Mouse (Mus musculus) CH12.LX (cell line): ENCODE measurements around the gene Hoxd8. TPM values are rescaled to one million over a fixed set of nuclear protein-coding genes. Genes with fewer than 3 reads are reported as not detected.

ENCODE experiments used
- DNase-seq: peaks from one replicate; pipeline ENCODE4 v3.0.0-alpha.2; 2013; ENCODE audit errors: extremely low read depth
- H3K27ac ChIP-seq: 2 replicates; pipeline ENCODE4 v1.5.1; 2012; ENCODE audit warnings: low read depth, mild to moderate bottlenecking, control low read depth, moderate library complexity; ENCODE audit not compliant: insufficient read depth
- H3K27me3 ChIP-seq: replicated peaks from 2 replicates; pipeline ENCODE3; 2012; ENCODE audit warnings: inconsistent platforms
- H3K36me3 ChIP-seq, 2 experiments: replicated peaks in 1 of 2; 2 replicates each; pipeline versions ENCODE3 to v1.6.1; 2012; ENCODE audit warnings: inconsistent platforms in 1 of 2, low read length in 1 of 2, mild to moderate bottlenecking in 1 of 2, mixed read lengths in 1 of 2, moderate library complexity in 1 of 2; ENCODE audit not compliant: control insufficient read depth in 1 of 2, insufficient read depth in 1 of 2
- H3K4me1 ChIP-seq, 2 experiments: 2 replicates each; pipeline ENCODE4 v1.6.1; 2012; ENCODE audit warnings: inconsistent platforms in 1 of 2, moderate library complexity in 1 of 2; ENCODE audit not compliant: insufficient read depth in 2 of 2, control insufficient read depth in 1 of 2
- H3K4me2 ChIP-seq: 2 replicates; pipeline ENCODE4 v1.6.1; 2012; ENCODE audit warnings: low read depth, mild to moderate bottlenecking, control low read depth; ENCODE audit not compliant: poor library complexity, insufficient read depth, severe bottlenecking
- H3K4me3 ChIP-seq, 3 experiments: fragments of 150-350 bp in 1 of 3; sonication (generic) in 1 of 3; replicated peaks in 1 of 3; 2 replicates each; pipeline versions ENCODE3 to v1.5.1; 2011 to 2012; ENCODE audit warnings: low read depth in 2 of 3, low read length in 2 of 3, mild to moderate bottlenecking in 2 of 3, moderate library complexity in 2 of 3, control low read depth in 1 of 3, improper control_type of control experiment in 1 of 3, inconsistent platforms in 1 of 3, mixed read lengths in 1 of 3; ENCODE audit not compliant: poor library complexity in 1 of 3
- H3K79me2 ChIP-seq: replicated peaks from 2 replicates; pipeline ENCODE4 v1.6.1; 2012; ENCODE audit warnings: mild to moderate bottlenecking, moderate library complexity; ENCODE audit not compliant: control insufficient read depth, poor library complexity, insufficient read depth, severe bottlenecking; ENCODE audit errors: extremely low read depth
- H3K9ac ChIP-seq: 2 replicates; pipeline ENCODE4 v1.6.1; 2012; ENCODE audit warnings: low read depth, mild to moderate bottlenecking, control low read depth, moderate library complexity; ENCODE audit not compliant: insufficient read depth
- H3K9me3 ChIP-seq: replicated peaks from 2 replicates; pipeline ENCODE3; 2012; ENCODE audit warnings: low read length, inconsistent platforms, mixed read lengths
- BHLHE40 ChIP-seq: IDR thresholded peaks from 2 replicates; pipeline ENCODE4 v1.6.1; 2011; ENCODE audit warnings: mild to moderate bottlenecking, low read depth, low read length, improper control_type of control experiment
- CHD1 ChIP-seq: IDR thresholded peaks from 2 replicates; pipeline ENCODE4 v1.6.1; 2012; ENCODE audit warnings: low read depth, low read length, improper control_type of control experiment, inconsistent platforms
- CHD2 ChIP-seq: IDR thresholded peaks from 2 replicates; pipeline ENCODE4 v1.6.1; 2011; ENCODE audit warnings: low read length, improper control_type of control experiment
- CTCF ChIP-seq, 2 experiments: IDR thresholded peaks in 1 of 2; conservative IDR thresholded peaks in 1 of 2; 2 replicates each; pipeline ENCODE4 v1.5.1; 2011 to 2012; ENCODE audit warnings: low read depth in 2 of 2, low read length in 2 of 2, improper control_type of control experiment in 1 of 2, inconsistent platforms in 1 of 2, mild to moderate bottlenecking in 1 of 2, moderate library complexity in 1 of 2
- E2F4 ChIP-seq: IDR thresholded peaks from 2 replicates; pipeline ENCODE4 v1.6.1; 2011; ENCODE audit warnings: low read depth, low read length, improper control_type of control experiment; ENCODE audit not compliant: insufficient replicate concordance
- ELF1 ChIP-seq: IDR thresholded peaks from 2 replicates; pipeline ENCODE4 v1.6.1; 2014; ENCODE audit warnings: low read depth, mild to moderate bottlenecking, inconsistent platforms, low read length, improper control_type of control experiment
- EP300 ChIP-seq: IDR thresholded peaks from 2 replicates; pipeline ENCODE4 v1.6.1; 2011; ENCODE audit warnings: low read length, improper control_type of control experiment
- GABPA ChIP-seq: IDR thresholded peaks from 2 replicates; pipeline ENCODE4 v1.6.1; 2012; ENCODE audit warnings: low read depth, low read length, improper control_type of control experiment, inconsistent platforms; ENCODE audit not compliant: insufficient replicate concordance
- HCFC1 ChIP-seq: IDR thresholded peaks from 2 replicates; pipeline ENCODE4 v1.6.1; 2012; ENCODE audit warnings: low read depth, mild to moderate bottlenecking, inconsistent platforms, low read length, improper control_type of control experiment
- IRF4 ChIP-seq: IDR thresholded peaks from 2 replicates; pipeline ENCODE4 v1.6.1; 2014; ENCODE audit warnings: low read depth, mild to moderate bottlenecking, inconsistent platforms, low read length, improper control_type of control experiment
- MAZ ChIP-seq: IDR thresholded peaks from 2 replicates; pipeline ENCODE4 v1.6.1; 2012; ENCODE audit warnings: low read depth, mild to moderate bottlenecking, inconsistent platforms, low read length, improper control_type of control experiment, moderate library complexity
- MEF2A ChIP-seq: IDR thresholded peaks from 2 replicates; pipeline ENCODE4 v1.6.1; 2014; ENCODE audit warnings: low read depth, mild to moderate bottlenecking, inconsistent platforms, low read length, improper control_type of control experiment, borderline replicate concordance
- MYC ChIP-seq: IDR thresholded peaks from 2 replicates; pipeline ENCODE4 v1.6.1; 2011; ENCODE audit warnings: low read depth, mild to moderate bottlenecking, improper control_type of control experiment, low read length
- NRF1 ChIP-seq: IDR thresholded peaks from 2 replicates; pipeline ENCODE4 v1.6.1; 2014; ENCODE audit warnings: low read depth, mild to moderate bottlenecking, inconsistent platforms, low read length, improper control_type of control experiment, moderate library complexity
- RAD21 ChIP-seq: IDR thresholded peaks from 2 replicates; pipeline ENCODE4 v1.6.1; 2011; ENCODE audit warnings: low read depth, mild to moderate bottlenecking, low read length, improper control_type of control experiment, moderate library complexity
- RCOR1 ChIP-seq: conservative IDR thresholded peaks from 2 replicates; pipeline ENCODE4 v1.6.1; 2012; ENCODE audit warnings: low read depth, mild to moderate bottlenecking, inconsistent platforms, low read length, improper control_type of control experiment
- SIN3A ChIP-seq: IDR thresholded peaks from 2 replicates; pipeline ENCODE4 v1.6.1; 2012; ENCODE audit warnings: low read length, improper control_type of control experiment, inconsistent platforms
- SMC3 ChIP-seq: IDR thresholded peaks from 2 replicates; pipeline ENCODE4 v1.6.1; 2011; ENCODE audit warnings: low read depth, low read length, improper control_type of control experiment
- TCF12 ChIP-seq: IDR thresholded peaks from 2 replicates; pipeline ENCODE4 v1.6.1; 2014; ENCODE audit warnings: low read depth, mild to moderate bottlenecking, inconsistent platforms, low read length, improper control_type of control experiment
- UBTF ChIP-seq: IDR thresholded peaks from 2 replicates; pipeline ENCODE4 v1.6.1; 2012; ENCODE audit warnings: low read depth, mild to moderate bottlenecking, inconsistent platforms, low read length, improper control_type of control experiment, moderate library complexity
- USF2 ChIP-seq: conservative IDR thresholded peaks from 2 replicates; pipeline ENCODE4 v1.6.1; 2011; ENCODE audit warnings: low read depth, low read length, improper control_type of control experiment
- ZC3H11A ChIP-seq: IDR thresholded peaks from 2 replicates; pipeline ENCODE4 v1.6.1; 2012; ENCODE audit warnings: low read depth, mild to moderate bottlenecking, inconsistent platforms, low read length, improper control_type of control experiment
- ZMIZ1 ChIP-seq: IDR thresholded peaks from 2 replicates; pipeline ENCODE4 v1.6.1; 2012; ENCODE audit warnings: low read depth, mild to moderate bottlenecking, inconsistent platforms, low read length, improper control_type of control experiment
- ZNF384 ChIP-seq: IDR thresholded peaks from 2 replicates; pipeline ENCODE4 v1.6.1; 2012; ENCODE audit warnings: low read depth, low read length, improper control_type of control experiment, inconsistent platforms
- dilution Hi-C: fragments of 300-500 bp; cut with MboI; formaldehyde crosslinking; loops from 2 replicates; pipeline ENCODE4 v1.14.3; 2020; ENCODE audit warnings: low sequenced_read_pairs; ENCODE audit not compliant: extremely low pct_unique_long_range_greater_than_20kb, extremely low pct_ligation_motif_present
- in situ Hi-C: fragments of 300-500 bp; cut with MboI; formaldehyde crosslinking; loops from 3 replicates; pipeline ENCODE4 v1.14.3; 2019; ENCODE audit warnings: low sequenced_read_pairs, low pct_ligation_motif_present, low pct_unique_long_range_greater_than_20kb, mixed read lengths
- polyA plus RNA-seq: library from polyadenylated mRNA; unstranded; fragments of >175 nt; gene quantifications from 2 replicates; pipeline ENCODE4 v1.2.1, GENCODE M21; 2012; ENCODE audit warnings: low read depth; ENCODE audit not compliant: insufficient read length
- total RNA-seq, 2 experiments: library from RNA; depleted of rRNA; stranded (reverse); fragments of 300-350 nt in 1 of 2; fragments of >200 nt in 1 of 2; gene quantifications; 2 replicates each; pipeline ENCODE4 v1.2.3; 2012 to 2014

The Hoxd8 gene
- total and polyA plus RNA-seq, 3 experiments, result 0.20 to 0.31 TPM; not detected in 1

DNA sequence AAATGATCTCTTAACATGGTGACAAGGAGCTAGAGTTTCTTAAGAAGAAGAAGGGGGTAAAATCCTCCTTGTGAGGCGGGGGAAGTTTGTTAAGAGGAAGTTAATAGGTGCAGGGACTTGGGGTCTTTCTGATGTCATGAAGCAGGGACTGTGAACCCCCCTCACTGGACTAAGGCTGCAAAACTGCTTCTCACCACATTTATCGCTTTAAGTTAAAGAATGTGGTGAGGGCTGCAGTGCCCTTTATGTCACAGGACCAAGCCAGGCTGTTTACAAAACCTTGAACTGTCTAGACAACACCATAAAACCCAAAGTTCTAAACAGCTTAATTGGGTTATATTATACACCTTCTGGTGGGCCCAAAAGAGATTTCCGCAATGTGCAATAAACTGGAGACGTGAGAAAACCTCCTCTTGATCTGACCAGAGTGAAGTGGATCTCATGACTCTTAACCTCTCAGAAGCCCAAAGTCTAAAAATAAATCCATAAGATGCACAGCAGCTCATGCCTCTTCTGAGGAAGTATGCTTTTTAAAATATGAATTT is 19.3 kb upstream of the Hoxd8 start:
- Histone ChIP-seq H3K36me3 (no peaks in the 10 kb centered on the region), H3K27me3 (no peaks in the 10 kb centered on the region), H3K4me1 (no peaks in the 10 kb centered on the region), H3K27ac (no peak overlapping the region), H3K4me3 (no peak overlapping the region), H3K79me2 (no peaks in the 10 kb centered on the region), H3K9me3 (peaks cover 24% of the 10 kb centered on the region), H3K9ac (no peak overlapping the region), H3K4me2 (no peak overlapping the region)
- no peak for TF ChIP-seq ZC3H11A
- TF ChIP-seq E2F4, result no peak
- TF ChIP-seq BHLHE40, result no peak
- TF ChIP-seq CHD2, result no peak
- TF ChIP-seq EP300, result no peak
- no peak for TF ChIP-seq TCF12
- TF ChIP-seq RCOR1, result no peak
- no peak for TF ChIP-seq MYC
- no peak for TF ChIP-seq MAZ
- TF ChIP-seq HCFC1, result no peak
- TF ChIP-seq CTCF (conservative IDR thresholded peaks at IDR 0.05 in 1 of 2, IDR thresholded peaks at IDR 0.05 in 1 of 2; ENCODE audit: low read depth in 2 of 2, low read length in 2 of 2), result no peak
- DNase-seq, result no peak
- in situ Hi-C loops, result loop anchor here (25.0 kb wide), 1 partner anchor 627 kb away; no protein-coding TSS in a partner anchor
- dilution Hi-C loops, result no loop called here

DNA sequence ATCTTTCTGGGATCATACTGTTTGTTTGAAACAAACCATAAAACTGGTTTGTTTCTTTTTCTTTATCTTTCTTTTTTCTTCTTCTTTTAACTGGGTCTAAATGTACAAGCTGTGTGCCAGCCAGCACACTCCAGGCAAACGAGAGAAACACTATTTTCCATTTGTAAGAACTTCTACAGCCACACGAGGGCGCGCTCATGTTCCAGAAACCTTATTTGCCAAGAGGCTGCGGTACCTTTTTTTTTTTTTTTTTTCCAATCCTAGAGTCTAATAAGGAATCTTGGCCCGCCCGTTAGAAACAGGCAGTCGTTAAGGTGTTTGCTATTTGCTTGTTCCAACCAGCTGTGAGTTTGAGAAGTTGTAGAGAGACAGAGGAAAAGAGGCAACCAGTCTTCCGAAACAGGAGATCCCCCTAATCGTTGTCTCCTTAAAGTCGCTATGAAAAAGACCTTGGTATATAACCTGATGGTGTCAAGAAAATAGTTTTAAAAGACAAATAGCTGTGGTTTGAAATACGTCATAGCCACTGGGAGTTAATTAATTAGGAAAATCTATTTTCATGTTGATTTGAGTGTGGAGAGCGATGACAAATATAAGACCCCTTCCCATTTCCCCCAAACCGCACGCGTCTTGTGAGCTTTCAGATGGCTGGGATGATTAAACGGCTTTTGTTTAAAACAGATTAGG is 18.0 kb upstream of the Hoxd8 start:
- DNase-seq, result peak; percentile 41
- TF ChIP-seq ZMIZ1 (no peak), ZNF384 (peak; percentile 88), GABPA (no peak), CTCF (conservative IDR thresholded peaks at IDR 0.05 in 1 of 2, IDR thresholded peaks at IDR 0.05 in 1 of 2; ENCODE audit: low read depth in 2 of 2, low read length in 2 of 2) (peak in 1 of 2 experiments; percentile 57; a peak in 2 of 4 replicates), CHD1 (no peak), ELF1 (no peak), RAD21 (no peak; the same call in 1 of the 2 replicates), MEF2A (no peak), SIN3A (no peak), E2F4 (no peak), IRF4 (no peak), HCFC1 (no peak), SMC3 (peak; percentile 34), UBTF (no peak), EP300 (no peak), NRF1 (no peak), MAZ (no peak), USF2 (no peak)
- Histone ChIP-seq H3K4me2 (no peak overlapping the region), H3K79me2 (no peaks in the 10 kb centered on the region), H3K9me3 (peaks cover 21% of the 10 kb centered on the region), H3K4me3 (no peak overlapping the region), H3K4me1 (no peaks in the 10 kb centered on the region), H3K27ac (no peak overlapping the region), H3K9ac (no peak overlapping the region), H3K27me3 (no peaks in the 10 kb centered on the region), H3K36me3 (no peaks in the 10 kb centered on the region)
- in situ Hi-C loops, result loop anchor here (25.0 kb wide), 1 partner anchor 626 kb away; no protein-coding TSS in a partner anchor
- dilution Hi-C loops, result no loop called here
